Mouse (Mus musculus) MEL (cell line): ENCODE data around the gene Doc2b. TPM values are rescaled to one million over a fixed set of nuclear protein-coding genes. Genes with fewer than 3 reads are reported as not detected.
A peak's percentile ranks its signal among the peaks of the same experiment; 100 is the strongest.

ENCODE experiments used
- DNase-seq: peaks from one replicate; pipeline ENCODE4 v3.0.0; 2011; ENCODE audit warnings: low read depth, low spot score
- H3K27ac ChIP-seq: 2 replicates; pipeline ENCODE4 v1.5.1; 2012; ENCODE audit warnings: low read depth, mild to moderate bottlenecking, control low read depth, low read length, moderate library complexity; ENCODE audit not compliant: control insufficient read depth
- H3K27me3 ChIP-seq, 2 experiments: fragments of 150-350 bp in 1 of 2; sonication (generic) in 1 of 2; 2 replicates each; pipeline ENCODE4 v1.6.1; 2012; ENCODE audit warnings: low read length in 2 of 2, mild to moderate bottlenecking in 2 of 2, improper control_type of control experiment in 1 of 2, moderate library complexity in 1 of 2; ENCODE audit not compliant: insufficient read depth in 2 of 2, control insufficient read depth in 1 of 2
- H3K36me3 ChIP-seq, 2 experiments: 2 replicates each; pipeline ENCODE4 v1.6.1; 2012 to 2014; ENCODE audit warnings: low read length in 2 of 2, improper control_type of control experiment in 1 of 2, inconsistent platforms in 1 of 2, mild to moderate bottlenecking in 1 of 2; ENCODE audit not compliant: insufficient read depth in 2 of 2, control insufficient read depth in 1 of 2
- H3K4me1 ChIP-seq, 2 experiments: fragments of 150-350 bp in 1 of 2; sonication (generic) in 1 of 2; 2 replicates each; pipeline ENCODE4 v1.6.1; 2012; ENCODE audit warnings: low read length in 2 of 2, improper control_type of control experiment in 1 of 2, mild to moderate bottlenecking in 1 of 2; ENCODE audit not compliant: insufficient read depth in 2 of 2, control insufficient read depth in 1 of 2
- H3K4me3 ChIP-seq, 2 experiments: fragments of 150-350 bp in 1 of 2; sonication (generic) in 1 of 2; 2 replicates each; pipeline ENCODE4 v1.5.1; 2012; ENCODE audit warnings: low read depth in 2 of 2, low read length in 2 of 2, mild to moderate bottlenecking in 2 of 2, moderate library complexity in 2 of 2, control low read depth in 1 of 2, improper control_type of control experiment in 1 of 2; ENCODE audit not compliant: control insufficient read depth in 1 of 2, insufficient read depth in 1 of 2
- H3K79me2 ChIP-seq: 2 replicates; pipeline ENCODE4 v1.6.1; 2012; ENCODE audit warnings: mild to moderate bottlenecking, low read length, moderate library complexity; ENCODE audit not compliant: control insufficient read depth, poor library complexity, insufficient read depth
- H3K9ac ChIP-seq: 2 replicates; pipeline ENCODE4 v1.6.1; 2012; ENCODE audit warnings: low read depth, mild to moderate bottlenecking, control low read depth, low read length, moderate library complexity; ENCODE audit not compliant: control insufficient read depth, poor library complexity, severe bottlenecking
- H3K9me3 ChIP-seq: fragments of 150-350 bp; sonication (generic); replicated peaks from 2 replicates; pipeline ENCODE4 v1.6.1; 2012; ENCODE audit warnings: mild to moderate bottlenecking, low read length, improper control_type of control experiment, moderate library complexity; ENCODE audit not compliant: insufficient read depth
- BHLHE40 ChIP-seq: IDR thresholded peaks from 2 replicates; pipeline ENCODE4 v1.6.1; 2012; ENCODE audit warnings: low read depth, mild to moderate bottlenecking, inconsistent platforms, low read length, improper control_type of control experiment, borderline replicate concordance
- CHD2 ChIP-seq: IDR thresholded peaks from 2 replicates; pipeline ENCODE4 v1.6.1; 2011; ENCODE audit warnings: low read length, improper control_type of control experiment
- ELF1 ChIP-seq: IDR thresholded peaks from 2 replicates; pipeline ENCODE4 v1.6.1; 2014; ENCODE audit warnings: low read depth, mild to moderate bottlenecking, inconsistent platforms, low read length, improper control_type of control experiment, moderate library complexity
- GABPA ChIP-seq: IDR thresholded peaks from 2 replicates; pipeline ENCODE4 v1.6.1; 2012; ENCODE audit warnings: low read depth, mild to moderate bottlenecking, inconsistent platforms, low read length, improper control_type of control experiment, moderate library complexity
- MAFK ChIP-seq: IDR thresholded peaks from 2 replicates; pipeline ENCODE4 v1.6.1; 2011; ENCODE audit warnings: low read depth, mild to moderate bottlenecking, low read length, improper control_type of control experiment, borderline replicate concordance
- MEF2A ChIP-seq: IDR thresholded peaks from 2 replicates; pipeline ENCODE4 v1.6.1; 2014; ENCODE audit warnings: low read depth, mild to moderate bottlenecking, inconsistent platforms, low read length, improper control_type of control experiment; ENCODE audit not compliant: poor library complexity, insufficient replicate concordance, severe bottlenecking; ENCODE audit errors: extremely low read depth
- NRF1 ChIP-seq: IDR thresholded peaks from 2 replicates; pipeline ENCODE4 v1.6.1; 2014; ENCODE audit warnings: low read depth, mild to moderate bottlenecking, inconsistent platforms, low read length, improper control_type of control experiment, moderate library complexity; ENCODE audit not compliant: poor library complexity, insufficient read depth, severe bottlenecking
- POLR2AphosphoS2 ChIP-seq: IDR thresholded peaks from 2 replicates; pipeline ENCODE4 v1.6.1; 2011; ENCODE audit warnings: low read length, improper control_type of control experiment
- POLR2AphosphoS5 ChIP-seq: IDR thresholded peaks from 2 replicates; pipeline ENCODE4 v1.6.1; 2012; ENCODE audit warnings: low read depth, borderline replicate concordance, mild to moderate bottlenecking, inconsistent platforms, low read length, moderate library complexity, mixed read lengths
- SMC3 ChIP-seq: IDR thresholded peaks from 2 replicates; pipeline ENCODE4 v1.6.1; 2011; ENCODE audit warnings: low read depth, low read length, improper control_type of control experiment
- TAL1 ChIP-seq: IDR thresholded peaks from 2 replicates; pipeline ENCODE4 v1.6.1; 2012; ENCODE audit warnings: mild to moderate bottlenecking, inconsistent platforms, low read length, moderate library complexity, mixed read lengths
- TCF12 ChIP-seq: IDR thresholded peaks from 2 replicates; pipeline ENCODE4 v1.6.1; 2014; ENCODE audit warnings: low read depth, mild to moderate bottlenecking, inconsistent platforms, low read length, improper control_type of control experiment, moderate library complexity
- USF1 ChIP-seq: IDR thresholded peaks from 2 replicates; pipeline ENCODE4 v1.6.1; 2014; ENCODE audit warnings: low read depth, mild to moderate bottlenecking, inconsistent platforms, low read length, improper control_type of control experiment, moderate library complexity
- USF2 ChIP-seq, 2 experiments: IDR thresholded peaks; 2 replicates each; pipeline ENCODE4 v1.6.1; 2011 to 2012; ENCODE audit warnings: improper control_type of control experiment in 2 of 2, low read length in 2 of 2, borderline replicate concordance in 1 of 2, inconsistent platforms in 1 of 2, low read depth in 1 of 2, mild to moderate bottlenecking in 1 of 2; ENCODE audit not compliant: insufficient read depth in 1 of 2
- polyA plus RNA-seq, 2 experiments: library from polyadenylated mRNA; stranded (reverse) in 1 of 2; unstranded in 1 of 2; fragments of >175 nt in 1 of 2; fragments of >200 nt in 1 of 2; gene quantifications; 2 replicates each; pipeline versions ENCODE4 v1.2.1 to v1.2.4; 2012; ENCODE audit warnings: low replicate concordance in 2 of 2, low read depth in 1 of 2; ENCODE audit not compliant: insufficient read length in 2 of 2, insufficient read depth in 1 of 2, missing spikeins in 1 of 2
- total RNA-seq: library from RNA; depleted of rRNA; stranded (reverse); fragments of 300-350 nt; gene quantifications from 2 replicates; pipeline ENCODE4 v1.2.3, GENCODE M21; 2012

The Doc2b gene
- total and polyA plus RNA-seq, 3 experiments, result not detected

- DNase-seq, result no peak
- Histone ChIP-seq H3K4me3 (no peak overlapping the region), H3K27ac (no peak overlapping the region), H3K79me2 (no peaks in the 10 kb centered on the region), H3K4me1 (no peaks in the 10 kb centered on the region), H3K9me3 (no peaks in the 10 kb centered on the region), H3K36me3 (no peaks in the 10 kb centered on the region), H3K27me3 (no peaks in the 10 kb centered on the region), H3K9ac (no peak overlapping the region)
- TF ChIP-seq MEF2A, result no peak
- TF ChIP-seq POLR2AphosphoS2, result no peak
- TF ChIP-seq TCF12, result no peak
- TF ChIP-seq SMC3, result no peak
- no peak for TF ChIP-seq USF2 (IDR thresholded peaks at IDR 0.05; ENCODE audit: borderline replicate concordance in 1 of 2, insufficient read depth in 1 of 2, low read depth in 1 of 2, low read length in 2 of 2)
- TF ChIP-seq BHLHE40, result no peak
- no peak for TF ChIP-seq ELF1
Observed at GRCm38 (mm10) chr11:75793351-75793750, 2.5 kb downstream of the Doc2b start.

GRCm38 (mm10) chr11:75792535-75792934 is 3.3 kb downstream of the Doc2b start:
- DNase-seq, result no peak
- H3K27ac ChIP-seq, result no peak overlapping the region
- H3K9me3 ChIP-seq, result no peaks in the 10 kb centered on the region
- TF ChIP-seq USF2 (IDR thresholded peaks at IDR 0.05; ENCODE audit: borderline replicate concordance in 1 of 2, insufficient read depth in 1 of 2, low read depth in 1 of 2, low read length in 2 of 2), result 0 out of 4 replicates have a peak, but pooled peaks of 1 of the 2 experiments have one; percentile 35
- no peak for TF ChIP-seq GABPA
- TF ChIP-seq USF1, result peak; percentile 82
- TF ChIP-seq NRF1, result no peak
- H3K79me2 ChIP-seq, result no peaks in the 10 kb centered on the region
- no peak overlapping the region for H3K9ac ChIP-seq
- H3K27me3 ChIP-seq, result no peaks in the 10 kb centered on the region
- H3K4me3 ChIP-seq, result no peak overlapping the region
- no peaks in the 10 kb centered on the region for H3K4me1 ChIP-seq
- H3K36me3 ChIP-seq, result no peaks in the 10 kb centered on the region

- H3K36me3 ChIP-seq, result no peaks in the 10 kb centered on the region
- no peaks in the 10 kb centered on the region for H3K9me3 ChIP-seq
- DNase-seq, result no peak
- TF ChIP-seq MAFK (no peak), TAL1 (no peak), POLR2AphosphoS5 (no peak), CHD2 (no peak)
- H3K9ac ChIP-seq, result no peak overlapping the region
- H3K79me2 ChIP-seq, result no peaks in the 10 kb centered on the region
- no peaks in the 10 kb centered on the region for H3K27me3 ChIP-seq
- H3K4me1 ChIP-seq, result no peaks in the 10 kb centered on the region
- H3K27ac ChIP-seq, result no peak overlapping the region
- no peak overlapping the region for H3K4me3 ChIP-seq
Observed at GRCm38 (mm10) chr11:75785897-75786296, 10.0 kb downstream of the Doc2b start.
